Mouse (Mus musculus): ENCODE results near the gene Tra2a.

GRCm38 (mm10) chr6:49241562-49241961 lies 22.3 kb downstream of the Tra2a start:
- TF ChIP-seq CTCF (IDR thresholded peaks at IDR 0.05; ENCODE audit: extremely low read depth, insufficient read depth, low read length) = no peak
- TF ChIP-seq POLR2A (IDR thresholded peaks at IDR 0.05; ENCODE audit: extremely low read depth, insufficient read depth, low read length) = no peak
